Mouse (Mus musculus) cerebellum, adult 2 months (tissue): ENCODE measurements at regions not wholly inside any gene's neighbourhood (a gene's known extent, or its start where the extent isn't known, plus 50 kb on each side); places are given as distances from the start of the nearest gene placed in this dataset.
"Not testable (repeated sequence)": the region's sequence is repeated elsewhere in the genome, so short reads cannot be mapped to it uniquely, and the experiment has no call there.

ENCODE experiments used
- DNase-seq, 2 experiments: peaks; one replicate each; pipeline ENCODE4 v3.0.0; 2021
- H3K27ac ChIP-seq: fragments of 200-500 bp; 2 replicates; pipeline ENCODE4 v1.5.1; 2012; ENCODE audit warnings: low read length, control low read depth, inconsistent platforms; ENCODE audit not compliant: insufficient read depth
- H3K27me3 ChIP-seq: fragments of 200-500 bp; 2 replicates; pipeline ENCODE4 v1.6.1; 2012; ENCODE audit warnings: inconsistent platforms, mild to moderate bottlenecking, low read length, moderate library complexity; ENCODE audit not compliant: control insufficient read depth, insufficient read depth
- H3K4me1 ChIP-seq: fragments of 200-500 bp; 2 replicates; pipeline ENCODE4 v1.6.1; 2011; ENCODE audit warnings: low read length; ENCODE audit not compliant: control insufficient read depth, insufficient read depth
- H3K4me3 ChIP-seq: fragments of 200-500 bp; replicated peaks from 2 replicates; pipeline ENCODE3; 2011; ENCODE audit warnings: mild to moderate bottlenecking, low read depth, low read length, control low read depth; ENCODE audit not compliant: insufficient read depth
- CTCF ChIP-seq: fragments of 200-500 bp; IDR thresholded peaks from 2 replicates; pipeline ENCODE4 v1.5.1; 2011; ENCODE audit warnings: low read depth, mild to moderate bottlenecking, control low read depth, low read length, moderate library complexity, borderline replicate concordance; ENCODE audit not compliant: insufficient read depth
- POLR2A ChIP-seq: fragments of 200-500 bp; IDR thresholded peaks from 2 replicates; pipeline ENCODE4 v1.6.1; 2011; ENCODE audit warnings: low read length, control low read depth, borderline replicate concordance; ENCODE audit not compliant: insufficient read depth
- WGBS: fragments of 180-500 bp; shearing (Covaris S2); methylation state at CpG from one replicate; pipeline ENCODE4 v1.1.7; 2018; 5-methylcytosine and 5-hydroxymethylcytosine counted together

- H3K4me1 ChIP-seq: no peaks in the 10 kb centered on the region
- H3K27me3 ChIP-seq: no peaks in the 10 kb centered on the region
- TF ChIP-seq POLR2A (no peak), CTCF (no peak)
- H3K27ac ChIP-seq: no peak overlapping the region
- H3K4me3 ChIP-seq: no peak overlapping the region
- 86% methylated on average over 1 of the region's 1 CpGs for WGBS
- no peak for DNase-seq
These were observed 257.8 kb upstream of the Ift57 start for GRCm38 (mm10) chr16:49441225-49441624.

- H3K4me1 ChIP-seq, H3K27me3 ChIP-seq, H3K27ac ChIP-seq, DNase-seq, H3K4me3 ChIP-seq: not testable (repeated sequence)
- 91% methylated on average over 8 of the region's 9 CpGs for WGBS
These were observed 251.7 kb upstream of the Ift57 start for GRCm38 (mm10) chr16:49447356-49447755.

GRCm38 (mm10) chr16:49493881-49494280 lies 205.2 kb upstream of the Ift57 start:
- DNase-seq: no peak
- H3K27me3 ChIP-seq: no peaks in the 10 kb centered on the region
- H3K4me3 ChIP-seq: no peak overlapping the region
- no peaks in the 10 kb centered on the region for H3K4me1 ChIP-seq
- WGBS: 40% methylated on average over 8 of the region's 8 CpGs
- TF ChIP-seq POLR2A (no peak), CTCF (no peak)
- H3K27ac ChIP-seq: no peak overlapping the region

- no peaks in the 10 kb centered on the region for H3K27me3 ChIP-seq
- H3K27ac ChIP-seq: no peak overlapping the region
- H3K4me1 ChIP-seq: no peaks in the 10 kb centered on the region
- WGBS: 37% methylated on average over 3 of the region's 3 CpGs
- no peak overlapping the region for H3K4me3 ChIP-seq
- TF ChIP-seq CTCF (no peak), POLR2A (no peak)
- DNase-seq: peak in 1 of 2 experiments; percentile 29
These were observed 201.5 kb upstream of the Ift57 start for GRCm38 (mm10) chr16:49497521-49498010.

GRCm38 (mm10) chr16:49500818-49501217 lies 198.2 kb upstream of the Ift57 start:
- WGBS: 33% methylated on average over 4 of the region's 4 CpGs
- Histone ChIP-seq H3K4me3 (no peak overlapping the region), H3K27me3 (no peaks in the 10 kb centered on the region), H3K27ac (no peak overlapping the region), H3K4me1 (no peaks in the 10 kb centered on the region)
- peak; percentile 38 to 51 for DNase-seq
- TF ChIP-seq CTCF (peak; percentile 71), POLR2A (no peak)

- no peak for TF ChIP-seq CTCF
- TF ChIP-seq POLR2A: no peak
- no peaks in the 10 kb centered on the region for H3K4me1 ChIP-seq
- H3K27ac ChIP-seq: no peak overlapping the region
- H3K27me3 ChIP-seq: no peaks in the 10 kb centered on the region
- peak; percentile 39 to 48 for DNase-seq
- 53% methylated on average over 14 of the region's 14 CpGs for WGBS
- H3K4me3 ChIP-seq: peak overlapping the region; percentile 17
These were observed 195.1 kb upstream of the Ift57 start for GRCm38 (mm10) chr16:49503897-49504413.

- WGBS: 89% methylated on average over 6 of the region's 6 CpGs
- no peak overlapping the region for H3K4me3 ChIP-seq
- H3K27me3 ChIP-seq: no peaks in the 10 kb centered on the region
- TF ChIP-seq POLR2A (no peak), CTCF (no peak)
- H3K27ac ChIP-seq: no peak overlapping the region
- H3K4me1 ChIP-seq: no peaks in the 10 kb centered on the region
- no peak for DNase-seq
These were observed 194.4 kb upstream of the Ift57 start for GRCm38 (mm10) chr16:49504669-49505068.

GRCm38 (mm10) chr16:49505271-49505670 lies 193.8 kb upstream of the Ift57 start:
- DNase-seq: no peak
- no peaks in the 10 kb centered on the region for H3K4me1 ChIP-seq
- TF ChIP-seq POLR2A (no peak), CTCF (no peak)
- H3K27me3 ChIP-seq: no peaks in the 10 kb centered on the region
- H3K27ac ChIP-seq: no peak overlapping the region
- H3K4me3 ChIP-seq: no peak overlapping the region
- WGBS: 92% methylated on average over 9 of the region's 9 CpGs
